Mouse (Mus musculus): ENCODE results near the gene C1qtnf5.
A peak's percentile ranks its signal among the peaks of the same experiment; 100 is the strongest.

C1qtnf5 gene

DNA sequence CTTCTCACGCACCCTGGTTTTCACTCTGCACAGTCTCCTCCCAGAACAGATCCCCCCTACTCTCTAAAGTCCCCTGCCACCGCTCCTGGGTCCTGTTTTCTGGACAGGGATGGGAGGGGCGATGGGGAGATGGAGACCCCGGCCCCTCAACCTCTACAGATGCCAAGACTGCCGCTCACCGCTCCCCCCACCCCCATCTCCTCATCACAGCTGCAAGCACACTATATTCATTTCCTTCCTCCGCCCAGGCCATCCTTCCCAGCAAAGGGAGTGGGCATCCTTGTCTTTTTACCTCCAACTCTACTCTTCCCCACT lies 24.2 kb downstream of the C1qtnf5 start:
- DNase-seq (ENCODE audit: low spot score), result no peak

DNA sequence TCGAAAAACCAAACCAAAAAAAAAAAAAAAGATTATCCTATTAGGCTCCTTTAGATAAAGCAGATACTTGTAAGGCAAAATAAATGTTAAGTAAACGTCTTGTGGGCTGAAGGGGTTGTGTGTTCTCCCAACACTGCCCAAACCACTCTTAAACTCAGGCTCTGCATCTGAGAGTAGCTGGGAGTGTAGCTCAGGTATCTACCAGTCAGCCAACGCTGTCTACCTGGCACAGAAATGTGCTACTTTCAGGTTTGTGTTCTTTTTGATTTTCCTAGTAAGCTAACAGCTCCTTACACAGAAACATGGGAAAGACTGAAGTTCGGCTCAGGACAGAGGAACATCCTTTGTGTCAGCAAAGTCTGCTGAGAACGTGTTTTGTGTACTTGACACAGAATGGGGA lies 25.2 kb downstream of the C1qtnf5 start:
- no peak for DNase-seq (ENCODE audit: low spot score)

DNA sequence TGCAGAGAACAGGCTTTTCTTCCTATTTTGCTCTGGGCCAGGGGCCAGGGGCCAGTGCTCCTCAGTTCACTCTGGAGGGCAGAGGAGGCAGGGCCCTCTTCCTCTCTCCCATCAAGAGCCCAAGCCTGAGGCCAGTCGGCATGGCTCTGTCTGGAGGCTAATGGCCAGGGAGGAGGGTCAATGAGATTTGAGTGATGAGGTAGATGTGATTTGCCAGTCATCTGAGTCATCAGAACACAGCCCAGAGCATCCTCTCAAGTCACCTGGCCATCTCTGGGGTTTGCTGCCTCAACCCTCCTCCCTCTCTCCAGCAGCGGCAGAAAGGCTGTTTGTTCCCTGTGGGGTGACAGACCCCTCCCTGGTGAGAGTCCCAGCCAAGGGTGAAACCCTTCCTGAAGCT lies 26.2 kb downstream of the C1qtnf5 start:
- no peak for DNase-seq (ENCODE audit: low spot score)

DNA sequence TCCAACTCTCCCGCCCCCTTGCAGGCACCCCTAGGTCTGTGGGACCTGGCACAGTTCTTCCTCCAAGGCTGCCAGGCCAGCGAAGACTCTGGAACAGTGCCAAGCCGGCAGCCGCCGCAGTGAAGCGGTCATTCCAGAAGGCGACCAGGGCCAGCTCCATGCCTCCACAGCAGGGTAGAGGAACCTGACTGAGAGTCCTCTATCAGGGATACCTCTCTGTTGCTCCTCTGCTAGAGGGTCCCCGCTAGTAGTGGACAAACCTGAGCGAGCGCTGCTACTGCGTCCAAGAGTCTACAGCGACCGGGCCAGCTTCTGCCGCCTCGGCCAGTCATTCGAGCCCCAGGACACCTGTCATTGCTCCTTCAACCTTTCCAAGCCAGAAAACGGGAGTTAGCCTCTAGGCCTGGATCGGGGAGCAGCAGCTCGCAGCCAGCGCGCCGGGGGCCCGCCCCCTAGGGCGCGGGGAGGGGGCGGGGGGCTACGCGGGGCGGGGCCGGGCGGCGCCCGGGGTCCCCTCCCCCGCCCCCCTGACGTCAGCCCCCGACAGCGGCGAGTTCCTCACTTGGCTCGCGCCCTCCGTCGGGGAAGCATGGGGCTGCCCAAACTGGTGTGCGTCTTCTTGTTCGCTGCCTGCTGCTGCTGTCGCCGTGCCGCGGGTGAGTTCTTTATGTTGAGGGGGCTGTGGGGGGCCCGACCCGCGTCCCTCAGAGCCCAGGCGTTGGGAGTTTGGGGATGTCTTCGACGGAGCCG lies 27.2 kb downstream of the C1qtnf5 start, which contains the start of gene Mcam:
Gene Mcam (plus strand): TSS at position 369 of the 750 bp plus-strand sequence.
- DNase-seq (ENCODE audit: low spot score), result peak; percentile 58

DNA sequence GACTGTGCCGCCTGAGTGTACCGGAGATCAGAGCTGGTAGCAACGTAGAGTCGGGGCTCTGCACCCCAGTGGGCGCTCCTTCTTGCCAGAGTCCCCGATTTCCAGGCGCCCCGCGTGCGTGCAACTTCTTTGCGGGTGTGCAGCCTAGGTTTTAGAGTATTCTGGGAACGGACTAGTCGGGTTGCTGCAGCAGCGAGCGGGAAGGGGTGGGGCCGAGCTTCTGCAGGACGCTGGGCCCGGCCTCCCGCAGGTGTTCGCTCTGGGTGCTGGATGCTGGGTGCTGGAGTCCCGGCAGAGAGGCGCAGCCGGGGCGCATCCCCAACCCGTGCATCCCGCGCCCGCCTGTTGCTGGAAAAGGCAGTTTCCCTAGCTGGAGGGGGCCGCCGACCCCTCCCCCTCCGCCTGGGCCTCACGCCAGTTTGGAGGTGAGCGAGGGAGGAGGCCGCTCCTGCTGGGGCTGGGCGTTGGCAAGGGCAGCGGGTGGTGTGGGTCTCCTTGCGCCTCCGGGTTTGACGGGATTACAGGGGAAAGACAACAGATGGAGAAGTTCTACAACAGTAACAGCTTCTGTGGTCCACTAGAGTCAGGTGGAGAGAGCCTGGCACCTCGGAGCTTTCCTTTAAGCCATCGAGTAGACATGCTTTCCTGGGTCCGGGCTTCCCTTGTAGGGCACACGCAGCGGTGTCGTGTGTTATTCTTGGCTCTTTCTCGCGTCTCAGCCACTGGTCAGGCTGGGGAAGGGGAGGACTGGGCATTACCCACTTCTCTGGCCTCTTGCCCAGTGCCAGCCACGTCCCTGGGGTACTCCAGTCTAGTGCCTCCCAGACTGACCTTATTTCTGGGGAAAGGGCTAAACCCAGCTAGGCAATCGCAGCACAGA lies 28.0 kb downstream of the C1qtnf5 start:
- peak; percentile 61 for DNase-seq (ENCODE audit: low spot score)

DNA sequence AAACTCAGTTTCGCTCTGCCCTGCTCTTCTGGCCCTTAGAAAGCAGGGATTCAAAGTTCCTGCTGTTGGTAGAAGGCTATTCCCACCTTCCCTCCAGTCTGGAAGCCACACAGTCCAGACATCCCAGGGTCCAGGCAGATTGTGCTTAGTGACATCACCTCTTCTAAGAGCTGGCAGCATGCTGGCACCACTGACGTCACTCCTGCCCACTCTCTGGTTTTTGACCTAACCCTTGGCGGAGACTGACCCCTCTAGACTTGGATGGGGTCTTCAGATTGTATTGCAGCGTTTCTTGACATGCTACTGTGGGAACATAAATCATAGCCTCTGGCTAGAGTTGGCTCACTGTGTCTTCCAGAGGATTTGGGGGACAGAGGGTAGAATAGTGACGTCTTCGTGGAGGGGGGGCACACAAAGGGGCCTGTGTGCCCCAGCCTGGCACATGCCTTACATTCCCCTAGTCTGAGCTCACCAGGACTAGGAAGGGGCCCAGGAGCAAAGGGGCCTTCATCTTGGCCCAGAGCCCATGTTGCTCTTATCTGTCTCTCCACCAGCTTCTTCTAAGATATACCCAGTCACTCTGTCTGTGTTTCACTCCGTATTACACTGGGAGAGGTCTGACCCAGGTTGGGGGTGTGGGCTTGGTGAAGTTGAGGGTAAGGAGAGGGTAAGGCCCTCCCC lies 28.8 kb downstream of the C1qtnf5 start:
- DNase-seq (ENCODE audit: low spot score), result no peak

DNA sequence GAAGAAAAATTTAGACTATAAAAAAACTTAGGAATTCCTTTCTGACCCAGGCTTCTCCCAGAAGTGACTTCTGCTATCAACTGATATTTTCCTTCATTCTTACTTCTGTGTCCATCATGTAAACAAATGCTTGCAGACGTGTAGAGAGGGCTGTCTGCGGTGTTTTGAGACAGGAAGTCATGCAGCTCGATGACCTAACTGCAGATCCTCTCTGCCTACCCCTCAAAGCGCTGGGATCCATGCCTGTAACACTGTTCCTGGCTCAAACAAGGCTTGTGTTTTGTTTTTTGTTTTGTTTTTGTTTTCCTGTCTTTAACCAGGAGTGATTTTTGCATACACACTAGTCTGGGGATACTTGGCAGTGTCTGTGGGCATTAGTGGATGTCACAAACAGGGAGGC lies 30.8 kb downstream of the C1qtnf5 start:
- DNase-seq (ENCODE audit: low spot score), result no peak

DNA sequence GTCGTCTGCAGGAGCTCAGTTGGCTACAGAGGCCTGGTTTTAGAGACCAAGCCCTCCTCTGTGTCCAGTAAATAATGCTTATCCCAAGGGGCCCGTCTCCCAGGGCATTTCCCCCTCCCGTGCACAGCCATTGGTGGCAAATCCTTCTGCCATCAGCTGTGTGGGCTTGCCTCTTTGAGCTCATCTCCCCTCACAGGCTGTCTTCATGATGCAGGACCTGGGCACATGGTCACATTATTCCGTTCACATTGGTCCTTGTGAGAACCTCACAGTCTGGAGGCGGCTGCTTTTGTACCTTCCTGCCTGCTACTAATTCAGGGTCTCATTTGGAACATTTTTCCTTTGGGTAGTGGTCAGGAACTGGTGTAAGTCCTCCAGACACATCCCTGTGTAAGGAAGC lies 34.9 kb downstream of the C1qtnf5 start:
- DNase-seq (ENCODE audit: low spot score), result no peak

DNA sequence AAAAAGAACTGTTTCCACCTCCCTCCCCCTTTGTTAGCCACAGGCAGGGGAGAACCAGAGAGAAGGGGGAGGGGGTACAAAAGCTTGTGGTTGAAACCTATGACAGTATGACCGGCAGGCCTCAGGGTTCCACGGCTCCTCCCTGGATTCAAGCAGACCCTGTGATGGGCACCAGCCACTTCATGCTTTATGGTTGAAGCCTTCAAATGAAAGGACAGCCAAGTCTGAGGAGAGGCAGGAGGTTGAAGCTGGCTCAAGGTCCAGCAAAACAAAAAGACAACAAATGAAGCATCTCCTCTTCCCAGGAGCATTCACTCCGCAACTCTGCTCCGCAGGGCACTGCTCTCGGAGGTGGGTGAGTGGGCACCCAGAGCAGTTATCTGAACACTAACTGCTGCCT lies 36.4 kb downstream of the C1qtnf5 start:
- no peak for DNase-seq (ENCODE audit: low spot score)

DNA sequence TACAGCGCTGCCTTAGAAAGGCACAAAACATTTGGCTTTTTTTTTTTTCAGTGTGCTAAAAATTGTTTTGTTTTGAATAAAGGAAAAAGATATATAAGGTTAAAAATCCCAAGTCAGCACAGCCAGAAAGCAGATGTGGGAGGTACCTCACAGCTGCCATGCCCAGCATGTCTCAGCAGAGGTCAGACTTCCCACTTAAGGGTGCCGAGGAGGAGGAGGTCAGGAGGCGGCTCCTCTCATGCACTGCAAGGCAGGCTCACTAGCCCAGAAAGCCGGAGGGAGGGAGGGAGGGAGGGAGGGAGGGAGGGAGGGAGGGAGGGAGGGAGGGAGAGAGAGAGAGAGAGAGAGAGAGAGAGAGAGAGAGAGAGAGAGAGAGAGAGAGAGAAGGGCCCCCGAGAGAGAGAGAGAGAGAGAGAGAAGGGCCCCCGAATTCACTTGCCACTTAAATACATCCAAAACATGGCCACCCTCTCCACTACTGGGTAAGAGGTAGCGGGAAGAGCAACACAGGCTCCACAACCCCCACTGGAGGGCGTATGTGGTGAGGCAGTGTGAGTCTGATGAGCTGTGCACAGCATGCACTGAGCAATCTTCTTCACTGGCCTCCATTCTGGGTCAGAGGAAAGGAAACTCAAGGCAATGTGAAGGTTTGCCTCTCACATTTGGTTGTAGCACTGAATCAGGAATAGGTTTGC lies 37.1 kb downstream of the C1qtnf5 start:
- no peak for DNase-seq (ENCODE audit: low spot score)

DNA sequence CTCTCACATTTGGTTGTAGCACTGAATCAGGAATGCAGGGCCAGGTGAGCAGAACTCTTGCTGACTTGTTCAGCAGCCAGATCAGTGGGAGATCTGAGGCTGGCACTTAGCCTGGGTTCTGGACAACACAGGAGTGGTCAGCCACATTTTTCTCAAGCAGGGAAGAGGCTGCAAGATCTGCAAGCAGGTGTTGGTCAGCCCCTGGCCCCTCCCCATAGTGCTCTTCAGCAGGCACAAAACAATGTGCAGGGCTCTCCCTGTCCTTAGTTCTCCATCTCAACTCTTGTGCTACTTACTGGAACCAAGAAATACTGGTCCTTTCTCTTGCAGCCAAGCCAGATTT lies 37.6 kb downstream of the C1qtnf5 start:
- no peak for DNase-seq (ENCODE audit: low spot score)

DNA sequence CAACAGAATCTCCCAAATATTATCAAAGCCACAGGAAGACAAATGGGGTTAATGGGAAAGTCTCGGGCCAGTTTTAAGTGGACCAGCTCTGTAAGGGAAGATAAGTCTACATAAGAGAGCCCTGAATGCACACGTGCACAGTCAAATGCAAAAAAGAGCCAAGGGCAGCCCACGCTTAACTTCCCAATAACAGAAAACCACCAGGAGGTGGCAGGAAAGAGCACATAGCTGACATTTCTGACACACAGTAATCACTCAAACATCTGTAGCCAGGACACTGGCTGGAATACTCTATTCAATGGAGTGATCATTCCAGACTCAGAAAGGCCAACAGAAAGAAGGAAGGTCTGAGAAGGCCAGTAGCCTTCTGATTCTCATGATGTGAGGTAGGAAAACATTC lies 40.2 kb downstream of the C1qtnf5 start:
- DNase-seq (ENCODE audit: low spot score), result no peak
